Mouse (Mus musculus) MEL (cell line): ENCODE measurements around the gene Ppif. TPM values are rescaled to one million over a fixed set of nuclear protein-coding genes. Genes with fewer than 3 reads are reported as not detected.

Experiments
- DNase-seq: peaks from one replicate; pipeline ENCODE4 v3.0.0; 2011; ENCODE audit warnings: low read depth, low spot score
- H3K27ac ChIP-seq: 2 replicates; pipeline ENCODE4 v1.5.1; 2012; ENCODE audit warnings: low read depth, mild to moderate bottlenecking, control low read depth, low read length, moderate library complexity; ENCODE audit not compliant: control insufficient read depth
- H3K27me3 ChIP-seq, 2 experiments: fragments of 150-350 bp in 1 of 2; sonication (generic) in 1 of 2; 2 replicates each; pipeline ENCODE4 v1.6.1; 2012; ENCODE audit warnings: low read length in 2 of 2, mild to moderate bottlenecking in 2 of 2, improper control_type of control experiment in 1 of 2, moderate library complexity in 1 of 2; ENCODE audit not compliant: insufficient read depth in 2 of 2, control insufficient read depth in 1 of 2
- H3K36me3 ChIP-seq, 2 experiments: 2 replicates each; pipeline ENCODE4 v1.6.1; 2012 to 2014; ENCODE audit warnings: low read length in 2 of 2, improper control_type of control experiment in 1 of 2, inconsistent platforms in 1 of 2, mild to moderate bottlenecking in 1 of 2; ENCODE audit not compliant: insufficient read depth in 2 of 2, control insufficient read depth in 1 of 2
- H3K4me1 ChIP-seq, 2 experiments: fragments of 150-350 bp in 1 of 2; sonication (generic) in 1 of 2; 2 replicates each; pipeline ENCODE4 v1.6.1; 2012; ENCODE audit warnings: low read length in 2 of 2, improper control_type of control experiment in 1 of 2, mild to moderate bottlenecking in 1 of 2; ENCODE audit not compliant: insufficient read depth in 2 of 2, control insufficient read depth in 1 of 2
- H3K4me3 ChIP-seq, 2 experiments: fragments of 150-350 bp in 1 of 2; sonication (generic) in 1 of 2; 2 replicates each; pipeline ENCODE4 v1.5.1; 2012; ENCODE audit warnings: low read depth in 2 of 2, low read length in 2 of 2, mild to moderate bottlenecking in 2 of 2, moderate library complexity in 2 of 2, control low read depth in 1 of 2, improper control_type of control experiment in 1 of 2; ENCODE audit not compliant: control insufficient read depth in 1 of 2, insufficient read depth in 1 of 2
- H3K79me2 ChIP-seq: 2 replicates; pipeline ENCODE4 v1.6.1; 2012; ENCODE audit warnings: mild to moderate bottlenecking, low read length, moderate library complexity; ENCODE audit not compliant: control insufficient read depth, poor library complexity, insufficient read depth
- H3K9ac ChIP-seq: 2 replicates; pipeline ENCODE4 v1.6.1; 2012; ENCODE audit warnings: low read depth, mild to moderate bottlenecking, control low read depth, low read length, moderate library complexity; ENCODE audit not compliant: control insufficient read depth, poor library complexity, severe bottlenecking
- H3K9me3 ChIP-seq: fragments of 150-350 bp; sonication (generic); replicated peaks from 2 replicates; pipeline ENCODE4 v1.6.1; 2012; ENCODE audit warnings: mild to moderate bottlenecking, low read length, improper control_type of control experiment, moderate library complexity; ENCODE audit not compliant: insufficient read depth
- CHD1 ChIP-seq: IDR thresholded peaks from 2 replicates; pipeline ENCODE4 v1.6.1; 2012; ENCODE audit warnings: low read depth, mild to moderate bottlenecking, inconsistent platforms, low read length, improper control_type of control experiment
- CHD2 ChIP-seq: IDR thresholded peaks from 2 replicates; pipeline ENCODE4 v1.6.1; 2011; ENCODE audit warnings: low read length, improper control_type of control experiment
- CTCF ChIP-seq, 3 experiments: IDR thresholded peaks in 2 of 3; conservative IDR thresholded peaks in 1 of 3; 2 replicates each; pipeline ENCODE4 v1.5.1; 2011 to 2012; ENCODE audit warnings: low read length in 3 of 3, low read depth in 2 of 3, mild to moderate bottlenecking in 2 of 3, improper control_type of control experiment in 1 of 3, inconsistent platforms in 1 of 3, mixed read lengths in 1 of 3, moderate library complexity in 1 of 3; ENCODE audit not compliant: control insufficient read depth in 1 of 3, insufficient read depth in 1 of 3, poor library complexity in 1 of 3, severe bottlenecking in 1 of 3
- E2F4 ChIP-seq: IDR thresholded peaks from 2 replicates; pipeline ENCODE4 v1.6.1; 2011; ENCODE audit warnings: low read depth, low read length, improper control_type of control experiment, borderline replicate concordance
- EP300 ChIP-seq, 2 experiments: IDR thresholded peaks; 2 replicates each; pipeline ENCODE4 v1.6.1; 2011; ENCODE audit warnings: improper control_type of control experiment in 2 of 2, low read length in 2 of 2, low read depth in 1 of 2, mild to moderate bottlenecking in 1 of 2
- ETS1 ChIP-seq: IDR thresholded peaks from 2 replicates; pipeline ENCODE4 v1.6.1; 2012; ENCODE audit warnings: low read depth, mild to moderate bottlenecking, inconsistent platforms, low read length, improper control_type of control experiment, moderate library complexity
- GABPA ChIP-seq: IDR thresholded peaks from 2 replicates; pipeline ENCODE4 v1.6.1; 2012; ENCODE audit warnings: low read depth, mild to moderate bottlenecking, inconsistent platforms, low read length, improper control_type of control experiment, moderate library complexity
- HCFC1 ChIP-seq: IDR thresholded peaks from 2 replicates; pipeline ENCODE4 v1.6.1; 2012; ENCODE audit warnings: low read depth, mild to moderate bottlenecking, inconsistent platforms, low read length, improper control_type of control experiment, moderate library complexity
- JUND ChIP-seq: IDR thresholded peaks from 2 replicates; pipeline ENCODE4 v1.6.1; 2011; ENCODE audit warnings: low read depth, mild to moderate bottlenecking, improper control_type of control experiment, low read length
- KAT2A ChIP-seq: conservative IDR thresholded peaks from 2 replicates; pipeline ENCODE4 v1.6.1; 2012; ENCODE audit warnings: low read depth, low read length, improper control_type of control experiment, inconsistent platforms
- MAZ ChIP-seq: IDR thresholded peaks from 2 replicates; pipeline ENCODE4 v1.6.1; 2012; ENCODE audit warnings: low read depth, mild to moderate bottlenecking, inconsistent platforms, low read length, improper control_type of control experiment
- MEF2A ChIP-seq: IDR thresholded peaks from 2 replicates; pipeline ENCODE4 v1.6.1; 2014; ENCODE audit warnings: low read depth, mild to moderate bottlenecking, inconsistent platforms, low read length, improper control_type of control experiment; ENCODE audit not compliant: poor library complexity, insufficient replicate concordance, severe bottlenecking; ENCODE audit errors: extremely low read depth
- MYC ChIP-seq: IDR thresholded peaks from 2 replicates; pipeline ENCODE4 v1.6.1; 2011; ENCODE audit warnings: low read depth, mild to moderate bottlenecking, low read length, improper control_type of control experiment, moderate library complexity
- POLR2A ChIP-seq, 2 experiments: IDR thresholded peaks; 2 replicates each; pipeline ENCODE4 v1.6.1; 2011 to 2012; ENCODE audit warnings: low read length in 2 of 2, mild to moderate bottlenecking in 2 of 2, control low read depth in 1 of 2, improper control_type of control experiment in 1 of 2, low read depth in 1 of 2, moderate library complexity in 1 of 2; ENCODE audit not compliant: control insufficient read depth in 1 of 2, insufficient read depth in 1 of 2, poor library complexity in 1 of 2
- POLR2AphosphoS2 ChIP-seq: IDR thresholded peaks from 2 replicates; pipeline ENCODE4 v1.6.1; 2011; ENCODE audit warnings: low read length, improper control_type of control experiment
- POLR2AphosphoS5 ChIP-seq: IDR thresholded peaks from 2 replicates; pipeline ENCODE4 v1.6.1; 2012; ENCODE audit warnings: low read depth, borderline replicate concordance, mild to moderate bottlenecking, inconsistent platforms, low read length, moderate library complexity, mixed read lengths
- SIN3A ChIP-seq: IDR thresholded peaks from 2 replicates; pipeline ENCODE4 v1.6.1; 2012; ENCODE audit warnings: low read length, improper control_type of control experiment, inconsistent platforms
- SMC3 ChIP-seq: IDR thresholded peaks from 2 replicates; pipeline ENCODE4 v1.6.1; 2011; ENCODE audit warnings: low read depth, low read length, improper control_type of control experiment
- TAL1 ChIP-seq: IDR thresholded peaks from 2 replicates; pipeline ENCODE4 v1.6.1; 2012; ENCODE audit warnings: mild to moderate bottlenecking, inconsistent platforms, low read length, moderate library complexity, mixed read lengths
- TCF12 ChIP-seq: IDR thresholded peaks from 2 replicates; pipeline ENCODE4 v1.6.1; 2014; ENCODE audit warnings: low read depth, mild to moderate bottlenecking, inconsistent platforms, low read length, improper control_type of control experiment, moderate library complexity
- UBTF ChIP-seq: IDR thresholded peaks from 2 replicates; pipeline ENCODE4 v1.6.1; 2012; ENCODE audit warnings: low read depth, mild to moderate bottlenecking, inconsistent platforms, low read length, improper control_type of control experiment, moderate library complexity, borderline replicate concordance; ENCODE audit not compliant: insufficient read depth
- ZKSCAN1 ChIP-seq: IDR thresholded peaks from 2 replicates; pipeline ENCODE4 v1.6.1; 2012; ENCODE audit warnings: low read depth, mild to moderate bottlenecking, inconsistent platforms, low read length, improper control_type of control experiment, moderate library complexity
- ZNF384 ChIP-seq: IDR thresholded peaks from 2 replicates; pipeline ENCODE4 v1.6.1; 2012; ENCODE audit warnings: low read depth, mild to moderate bottlenecking, inconsistent platforms, low read length, improper control_type of control experiment
- polyA plus RNA-seq, 2 experiments: library from polyadenylated mRNA; stranded (reverse) in 1 of 2; unstranded in 1 of 2; fragments of >175 nt in 1 of 2; fragments of >200 nt in 1 of 2; gene quantifications; 2 replicates each; pipeline versions ENCODE4 v1.2.1 to v1.2.4; 2012; ENCODE audit warnings: low replicate concordance in 2 of 2, low read depth in 1 of 2; ENCODE audit not compliant: insufficient read length in 2 of 2, insufficient read depth in 1 of 2, missing spikeins in 1 of 2
- total RNA-seq: library from RNA; depleted of rRNA; stranded (reverse); fragments of 300-350 nt; gene quantifications from 2 replicates; pipeline ENCODE4 v1.2.3, GENCODE M21; 2012

Gene Ppif
- total and polyA plus RNA-seq, 3 experiments: 71.0 to 128 (median 127) TPM

- Histone ChIP-seq H3K36me3 (no peaks in the 10 kb centered on the region), H3K27ac (no peak overlapping the region), H3K9ac (no peak overlapping the region), H3K27me3 (no peaks in the 10 kb centered on the region), H3K4me3 (no peak overlapping the region), H3K4me1 (no peaks in the 10 kb centered on the region), H3K79me2 (no peaks in the 10 kb centered on the region), H3K9me3 (no peaks in the 10 kb centered on the region)
- no peak for DNase-seq
- TF ChIP-seq POLR2A (IDR thresholded peaks at IDR 0.05; ENCODE audit: control insufficient read depth in 1 of 2, insufficient read depth in 1 of 2, low read depth in 1 of 2, low read length in 2 of 2, poor library complexity in 1 of 2) (no peak), TCF12 (no peak), CHD1 (no peak), GABPA (no peak), JUND (no peak), ZNF384 (no peak), UBTF (no peak), TAL1 (no peak), SMC3 (no peak), POLR2AphosphoS5 (no peak), MAZ (no peak), E2F4 (no peak), EP300 (IDR thresholded peaks at IDR 0.05; ENCODE audit: low read depth in 1 of 2, low read length in 2 of 2) (no peak), MYC (no peak), CTCF (IDR thresholded peaks at IDR 0.05 in 2 of 3, conservative IDR thresholded peaks at IDR 0.05 in 1 of 3; ENCODE audit: control insufficient read depth in 1 of 3, insufficient read depth in 1 of 3, low read depth in 2 of 3, low read length in 3 of 3, poor library complexity in 1 of 3, severe bottlenecking in 1 of 3) (no peak)
These were observed 25.4 kb downstream of the Ppif start for GRCm38 (mm10) chr14:25719371-25719770.

GRCm38 (mm10) chr14:25720962-25721707, 27.2 kb downstream of the Ppif start:
- H3K4me3 ChIP-seq: no peak overlapping the region
- no peaks in the 10 kb centered on the region for H3K36me3 ChIP-seq
- no peaks in the 10 kb centered on the region for H3K79me2 ChIP-seq
- no peaks in the 10 kb centered on the region for H3K9me3 ChIP-seq
- no peak for TF ChIP-seq ETS1
- no peak for TF ChIP-seq POLR2AphosphoS2
- no peak for TF ChIP-seq ZKSCAN1
- TF ChIP-seq TAL1: no peak
- TF ChIP-seq POLR2AphosphoS5: no peak
- no peak for TF ChIP-seq SMC3
- TF ChIP-seq UBTF: no peak
- no peak for TF ChIP-seq SIN3A
- TF ChIP-seq GABPA: no peak
- no peak for TF ChIP-seq HCFC1
- TF ChIP-seq KAT2A: no peak
- TF ChIP-seq MYC: no peak
- TF ChIP-seq CHD2: no peak
- no peak for TF ChIP-seq CHD1
- no peak for TF ChIP-seq MEF2A
- TF ChIP-seq, all 39 proteins: peak for 0
- Histone ChIP-seq H3K4me1 (no peaks in the 10 kb centered on the region), H3K27me3 (no peaks in the 10 kb centered on the region), H3K9ac (no peak overlapping the region), H3K27ac (no peak overlapping the region)
- no peak for DNase-seq
